Mouse (Mus musculus) hindbrain, embryonic 13.5 days (tissue): ENCODE measurements at regions not wholly inside any gene's neighbourhood (a gene's known extent, or its start where the extent isn't known, plus 50 kb on each side); places are given as distances from the start of the nearest gene placed in this dataset. TPM values are rescaled to one million over a fixed set of nuclear protein-coding genes. Genes with fewer than 3 reads are reported as not detected.
"Not testable (repeated sequence)": the region's sequence is repeated elsewhere in the genome, so short reads cannot be mapped to it uniquely, and the experiment has no call there.

Experiments used
- ATAC-seq: fragments of 200-750 bp; cut with Nextera tagmentation; 2 replicates; pipeline ENCODE4 v1.8.0; 2017; ENCODE audit warnings: moderate TSS enrichment; ENCODE audit not compliant: low FRiP score
- H3K27ac ChIP-seq: fragments of 300-500 bp; sonication (generic); 2 replicates; pipeline ENCODE4 v1.5.1; 2015; ENCODE audit warnings: inconsistent platforms, mild to moderate bottlenecking, moderate library complexity
- H3K27me3 ChIP-seq: fragments of 300-500 bp; sonication (generic); 2 replicates; pipeline ENCODE4 v1.6.1; 2015; ENCODE audit warnings: mild to moderate bottlenecking, inconsistent platforms
- H3K36me3 ChIP-seq: fragments of 300-500 bp; sonication (generic); 2 replicates; pipeline ENCODE4 v1.6.1; 2015; ENCODE audit warnings: mild to moderate bottlenecking, inconsistent platforms
- H3K4me1 ChIP-seq: fragments of 300-500 bp; sonication (generic); replicated peaks from 2 replicates; pipeline ENCODE4 v1.6.1; 2015; ENCODE audit warnings: inconsistent platforms
- H3K4me2 ChIP-seq: fragments of 300-500 bp; sonication (generic); 2 replicates; pipeline ENCODE4 v1.6.1; 2015; ENCODE audit warnings: inconsistent platforms, mild to moderate bottlenecking, moderate library complexity
- H3K4me3 ChIP-seq: fragments of 300-500 bp; sonication (generic); 2 replicates; pipeline ENCODE4 v1.5.1; 2015; ENCODE audit warnings: mild to moderate bottlenecking, inconsistent platforms
- H3K9ac ChIP-seq: fragments of 300-500 bp; sonication (generic); 2 replicates; pipeline ENCODE4 v1.6.1; 2015; ENCODE audit warnings: mild to moderate bottlenecking, inconsistent platforms
- H3K9me3 ChIP-seq: fragments of 300-500 bp; sonication (generic); 2 replicates; pipeline ENCODE4 v1.6.1; 2016; ENCODE audit warnings: inconsistent platforms
- WGBS: fragments of 180-500 bp; shearing (Covaris S2); methylation state at CpG from one replicate; pipeline ENCODE4 v1.1.7; 2015; 5-methylcytosine and 5-hydroxymethylcytosine counted together
- microRNA-seq: library from miRNA; unstranded; fragments of <30 nt; microRNA quantifications from one replicate; pipeline ENCODE4, GENCODE M21; 2016

- Histone ChIP-seq H3K4me2 (no peak overlapping the region), H3K9ac (no peak overlapping the region), H3K27me3 (no peaks in the 10 kb centered on the region), H3K4me3 (no peak overlapping the region), H3K9me3 (no peaks in the 10 kb centered on the region), H3K4me1 (no peaks in the 10 kb centered on the region), H3K36me3 (no peaks in the 10 kb centered on the region), H3K27ac (no peak overlapping the region)
- no peak for ATAC-seq
- 70% methylated on average over 1 of the region's 1 CpGs for WGBS
Observed at GRCm38 (mm10) chr3:6427905-6428304, 192.3 kb downstream of the 1700008P02Rik start.

GRCm38 (mm10) chr3:6400871-6401270 is 219.4 kb downstream of the 1700008P02Rik start:
- Histone ChIP-seq H3K9me3 (no peaks in the 10 kb centered on the region), H3K4me1 (no peaks in the 10 kb centered on the region), H3K4me3 (no peak overlapping the region), H3K36me3 (no peaks in the 10 kb centered on the region), H3K27ac (no peak overlapping the region), H3K9ac (no peak overlapping the region), H3K4me2 (no peak overlapping the region), H3K27me3 (no peaks in the 10 kb centered on the region)
- no peak for ATAC-seq

GRCm38 (mm10) chr3:6385669-6386068 is 234.6 kb downstream of the 1700008P02Rik start:
- no peaks in the 10 kb centered on the region for H3K27me3 ChIP-seq
- no peak for ATAC-seq

GRCm38 (mm10) chr3:6382896-6383295 is 237.3 kb downstream of the 1700008P02Rik start:
- no peaks in the 10 kb centered on the region for H3K4me1 ChIP-seq
- H3K4me3 ChIP-seq = no peak overlapping the region
- H3K9me3 ChIP-seq = no peaks in the 10 kb centered on the region
- no peaks in the 10 kb centered on the region for H3K36me3 ChIP-seq
- H3K27me3 ChIP-seq = no peaks in the 10 kb centered on the region
- no peak overlapping the region for H3K4me2 ChIP-seq
- H3K27ac ChIP-seq = no peak overlapping the region
- no peak for ATAC-seq
- H3K9ac ChIP-seq = no peak overlapping the region

More at GRCm38 (mm10) chr3:6385669-6386068, 234.6 kb downstream of the 1700008P02Rik start:
- Histone ChIP-seq H3K9me3 (no peaks in the 10 kb centered on the region), H3K4me1 (no peaks in the 10 kb centered on the region), H3K27ac (no peak overlapping the region), H3K36me3 (no peaks in the 10 kb centered on the region), H3K9ac (no peak overlapping the region), H3K4me3 (no peak overlapping the region), H3K4me2 (no peak overlapping the region)

GRCm38 (mm10) chr3:6382296-6382695 is 237.9 kb downstream of the 1700008P02Rik start:
- Histone ChIP-seq H3K9ac (no peak overlapping the region), H3K4me1 (no peaks in the 10 kb centered on the region), H3K4me2 (no peak overlapping the region), H3K36me3 (no peaks in the 10 kb centered on the region), H3K4me3 (no peak overlapping the region), H3K9me3 (no peaks in the 10 kb centered on the region), H3K27me3 (no peaks in the 10 kb centered on the region), H3K27ac (no peak overlapping the region)
- no peak for ATAC-seq
- 76% methylated on average over 1 of the region's 1 CpGs for WGBS

GRCm38 (mm10) chr3:6381732-6382131 is 238.5 kb downstream of the 1700008P02Rik start:
- Histone ChIP-seq H3K9me3 (no peaks in the 10 kb centered on the region), H3K27ac (no peak overlapping the region), H3K27me3 (no peaks in the 10 kb centered on the region), H3K4me2 (no peak overlapping the region), H3K4me1 (no peaks in the 10 kb centered on the region), H3K9ac (no peak overlapping the region), H3K36me3 (no peaks in the 10 kb centered on the region), H3K4me3 (no peak overlapping the region)
- no peak for ATAC-seq
- WGBS = 66% methylated on average over 5 of the region's 5 CpGs

GRCm38 (mm10) chr3:6339001-6339400 is 281.2 kb downstream of the 1700008P02Rik start:
- H3K4me2 ChIP-seq, H3K27me3 ChIP-seq, H3K9me3 ChIP-seq, H3K4me1 ChIP-seq, ATAC-seq, H3K9ac ChIP-seq, H3K36me3 ChIP-seq, H3K4me3 ChIP-seq, H3K27ac ChIP-seq: not testable (repeated sequence)
- WGBS = 83% methylated on average over 1 of the region's 21 CpGs

GRCm38 (mm10) chr3:6320818-6321504 is 299.3 kb downstream of the 1700008P02Rik start:
- Histone ChIP-seq H3K4me1 (no peaks in the 10 kb centered on the region), H3K9me3 (no peaks in the 10 kb centered on the region), H3K27ac (no peak overlapping the region), H3K27me3 (no peaks in the 10 kb centered on the region), H3K4me3 (no peak overlapping the region), H3K4me2 (no peak overlapping the region), H3K9ac (no peak overlapping the region), H3K36me3 (no peaks in the 10 kb centered on the region)
- ATAC-seq = no peak
- 76% methylated on average over 6 of the region's 6 CpGs for WGBS

- Histone ChIP-seq H3K36me3 (no peaks in the 10 kb centered on the region), H3K9ac (no peak overlapping the region), H3K4me2 (no peak overlapping the region), H3K4me1 (no peaks in the 10 kb centered on the region), H3K27ac (no peak overlapping the region), H3K9me3 (no peaks in the 10 kb centered on the region), H3K27me3 (no peaks in the 10 kb centered on the region), H3K4me3 (no peak overlapping the region)
- ATAC-seq = peak; percentile 66
Observed at GRCm38 (mm10) chr3:6289500-6289899, 330.7 kb downstream of the 1700008P02Rik start.

- no peak overlapping the region for H3K4me2 ChIP-seq
- no peaks in the 10 kb centered on the region for H3K9me3 ChIP-seq
- H3K27me3 ChIP-seq = no peaks in the 10 kb centered on the region
- ATAC-seq = no peak
- no peaks in the 10 kb centered on the region for H3K36me3 ChIP-seq
- no peak overlapping the region for H3K27ac ChIP-seq
- H3K4me1 ChIP-seq = no peaks in the 10 kb centered on the region
- H3K4me3 ChIP-seq = no peak overlapping the region
- H3K9ac ChIP-seq = no peak overlapping the region
Observed at GRCm38 (mm10) chr3:6280636-6281035, 339.6 kb downstream of the 1700008P02Rik start.

Small RNA genes in the stretch of these regions (microRNA-seq; reads per million reads assigned to microRNA genes)
- not detected for gene Gm23147
